In genomic region chr15:82361459-82362018, GRCm38 (mm10) we compare ENCODE assay signal across 8 mouse cellular contexts. TPM values are rescaled to one million over a fixed set of nuclear protein-coding genes. Genes with fewer than 3 reads are reported as not detected.
DNase-seq lines count a peak whose midpoint lies in the region; ATAC-seq and TF ChIP-seq lines count a peak whose summit lies in the region.

No protein-coding gene starts in this region.

- no peaks in the 10 kb centered on the region for H3K4me1 ChIP-seq in cerebellum, adult 2 months (ENCODE audit: control insufficient read depth, insufficient read depth, low read length)
- no peaks in the 10 kb centered on the region for H3K4me1 ChIP-seq in midbrain, postnatal 0 days (ENCODE audit: insufficient read depth, low read length)
- H3K4me1 ChIP-seq in midbrain, embryonic 14.5 days (ENCODE audit: control insufficient read depth, insufficient read depth, low read length) = no peaks in the 10 kb centered on the region
- peaks cover 24% of the 10 kb centered on the region for H3K4me1 ChIP-seq in kidney, adult 2 months (ENCODE audit: control insufficient read depth, insufficient read depth, low read length)
- peaks cover 10% of the 10 kb centered on the region for H3K4me1 ChIP-seq in stomach, embryonic 16.5 days (ENCODE audit: control insufficient read depth, insufficient read depth, low read length)

- DNase-seq in cerebellum, adult 2 months = no peak
- DNase-seq in cerebellum, postnatal 10 days = no peak
- peak; percentile 65 for DNase-seq in midbrain, postnatal 0 days (ENCODE audit: low spot score)
- DNase-seq in midbrain, embryonic 14.5 days = no peak
- peak; percentile 66 for DNase-seq in kidney, adult 2 months
- DNase-seq in left cerebral cortex, adult 11 months (ENCODE audit: low spot score) = no peak
- no peak for DNase-seq in layer of hippocampus, postnatal 36 days

- no peak overlapping the region for H3K4me3 ChIP-seq in cerebellum, adult 2 months (replicated peaks; ENCODE audit: insufficient read depth, low read depth, low read length)
- H3K4me3 ChIP-seq in midbrain, postnatal 0 days (ENCODE audit: low read depth, low read length) = no peak overlapping the region
- no peak overlapping the region for H3K4me3 ChIP-seq in midbrain, embryonic 14.5 days (replicated peaks; ENCODE audit: low read depth, low read length)
- H3K4me3 ChIP-seq in kidney, adult 2 months (ENCODE audit: insufficient read depth, low read depth, low read length) = no peak overlapping the region
- H3K4me3 ChIP-seq in stomach, embryonic 16.5 days (replicated peaks; ENCODE audit: low read length) = no peak overlapping the region

- H3K4me2 ChIP-seq in midbrain, postnatal 0 days (ENCODE audit: low read depth, low read length, poor library complexity, severe bottlenecking) = no peak overlapping the region
- H3K4me2 ChIP-seq in midbrain, embryonic 14.5 days (ENCODE audit: low read length) = no peak overlapping the region
- no peak overlapping the region for H3K4me2 ChIP-seq in stomach, embryonic 16.5 days (ENCODE audit: low read depth, low read length)

- H3K27ac ChIP-seq in cerebellum, adult 2 months (ENCODE audit: insufficient read depth, low read length) = no peak overlapping the region
- no peak overlapping the region for H3K27ac ChIP-seq in midbrain, postnatal 0 days (ENCODE audit: low read depth, low read length)
- H3K27ac ChIP-seq in midbrain, embryonic 14.5 days (replicated peaks; ENCODE audit: low read depth, low read length) = no peak overlapping the region
- peak overlapping the region; percentile 65 for H3K27ac ChIP-seq in kidney, adult 2 months (ENCODE audit: insufficient read depth, low read depth, low read length)
- H3K27ac ChIP-seq in stomach, embryonic 16.5 days (ENCODE audit: low read length) = peak overlapping the region; percentile 36; the same call in 1 of the 2 replicates

- peak; percentile 32 for TF ChIP-seq CTCF in cerebellum, adult 2 months (IDR thresholded peaks at IDR 0.05; ENCODE audit: borderline replicate concordance, insufficient read depth, low read depth, low read length)
- peak; percentile 65 for TF ChIP-seq CTCF in midbrain, postnatal 0 days (IDR thresholded peaks at IDR 0.05)
- TF ChIP-seq CTCF in kidney, adult 2 months (conservative IDR thresholded peaks at IDR 0.05; ENCODE audit: insufficient read depth, insufficient read length, low read depth, low read length) = peak; percentile 66

- TF ChIP-seq POLR2A in cerebellum, adult 2 months (IDR thresholded peaks at IDR 0.05; ENCODE audit: borderline replicate concordance, insufficient read depth, low read length) = no peak
- TF ChIP-seq POLR2A in kidney, adult 2 months (IDR thresholded peaks at IDR 0.05; ENCODE audit: low read depth, low read length) = no peak

- no peaks in the 10 kb centered on the region for H3K9me3 ChIP-seq in midbrain, postnatal 0 days (ENCODE audit: low read length)
- H3K9me3 ChIP-seq in midbrain, embryonic 14.5 days (ENCODE audit: control insufficient read depth, low read length) = no peaks in the 10 kb centered on the region
- no peaks in the 10 kb centered on the region for H3K9me3 ChIP-seq in stomach, embryonic 16.5 days (replicated peaks; ENCODE audit: control insufficient read depth, low read length)

- no peaks in the 10 kb centered on the region for H3K36me3 ChIP-seq in midbrain, postnatal 0 days (ENCODE audit: insufficient read depth, low read length)
- no peaks in the 10 kb centered on the region for H3K36me3 ChIP-seq in midbrain, embryonic 14.5 days (ENCODE audit: control insufficient read depth, insufficient read depth, low read length)
- no peaks in the 10 kb centered on the region for H3K36me3 ChIP-seq in kidney, adult 2 months (ENCODE audit: control insufficient read depth, insufficient read depth, low read length)
- no peaks in the 10 kb centered on the region for H3K36me3 ChIP-seq in stomach, embryonic 16.5 days (ENCODE audit: control insufficient read depth, insufficient read depth, low read length)

- WGBS in cerebellum, adult 2 months = 46% methylated on average over 11 of the region's 11 CpGs
- whole genome bisulfite sequencing in midbrain, postnatal 0 days = 74% methylated on average over 11 of the region's 11 CpGs
- WGBS in midbrain, embryonic 14.5 days = 78% methylated on average over 11 of the region's 11 CpGs
- WGBS in kidney, adult 2 months = 33% methylated on average over 11 of the region's 11 CpGs
- 70% methylated on average over 11 of the region's 11 CpGs for WGBS in stomach, embryonic 16.5 days

- H3K9ac ChIP-seq in midbrain, postnatal 0 days (replicated peaks; ENCODE audit: low read length, poor library complexity, severe bottlenecking) = no peak overlapping the region
- no peak overlapping the region for H3K9ac ChIP-seq in midbrain, embryonic 14.5 days (replicated peaks; ENCODE audit: low read length)
- peak overlapping the region; percentile 6; the same call in 1 of the 2 replicates for H3K9ac ChIP-seq in stomach, embryonic 16.5 days (ENCODE audit: low read length)

- no peak for ATAC-seq in midbrain, postnatal 0 days (ENCODE audit: low FRiP score)
- no peak for ATAC-seq in midbrain, embryonic 14.5 days (ENCODE audit: low FRiP score, low TSS enrichment)
- peak; percentile 72; the same call in 1 of the 2 replicates for ATAC-seq in stomach, embryonic 16.5 days (ENCODE audit: insufficient read depth, low FRiP score)

- H3K27me3 ChIP-seq in cerebellum, adult 2 months (ENCODE audit: control insufficient read depth, insufficient read depth, low read length) = no peaks in the 10 kb centered on the region
- H3K27me3 ChIP-seq in midbrain, postnatal 0 days (ENCODE audit: insufficient read depth, low read length) = no peaks in the 10 kb centered on the region
- no peaks in the 10 kb centered on the region for H3K27me3 ChIP-seq in midbrain, embryonic 14.5 days (ENCODE audit: control insufficient read depth, insufficient read depth, low read length)
- H3K27me3 ChIP-seq in kidney, adult 2 months (replicated peaks; ENCODE audit: control insufficient read depth, insufficient read depth, low read length) = no peaks in the 10 kb centered on the region
- H3K27me3 ChIP-seq in stomach, embryonic 16.5 days (ENCODE audit: control insufficient read depth, insufficient read depth, low read length) = no peaks in the 10 kb centered on the region

RNA-seq across cellular contexts. Expression of gene Ndufa6, which starts 7.4 kb away (rescaled TPM):
- 608 and 627 TPM in 2 replicates for polyA plus RNA-seq in cerebellum, adult 2 months (2012; rRNA removed)
- 241 and 287 TPM in 2 replicates for total RNA-seq in midbrain, postnatal 0 days (2014; rRNA removed)
- 481 and 482 TPM in 2 replicates for polyA plus RNA-seq in midbrain, postnatal 0 days (2015; fragmentation: Nextera tagmentation; extraction: Ambion mirVana)
- polyA plus RNA-seq in midbrain, embryonic 14.5 days (2014; fragmentation: Nextera tagmentation; extraction: Ambion mirVana) = 375 and 469 TPM in 2 replicates
- polyA plus RNA-seq in kidney, adult 2 months (2012; rRNA removed) = 632 and 646 TPM in 2 replicates
- polyA plus RNA-seq in stomach, embryonic 16.5 days (2015; fragmentation: Nextera tagmentation; extraction: Ambion mirVana) = 352 and 428 TPM in 2 replicates
- 100 to 1,000 TPM; 203 to 209 TPM for total RNA-seq in layer of hippocampus, postnatal 36 days (2021)

RNA-seq across cellular contexts. Expression of gene Cyp2d22, which starts 18.5 kb away (rescaled TPM):
- 64.2 and 65.4 TPM in 2 replicates for polyA plus RNA-seq in cerebellum, adult 2 months (2012; rRNA removed)
- total RNA-seq in midbrain, postnatal 0 days (2014; rRNA removed) = 1.6 and 2.4 TPM in 2 replicates
- polyA plus RNA-seq in midbrain, postnatal 0 days (2015; fragmentation: Nextera tagmentation; extraction: Ambion mirVana) = 1.7 and 2.2 TPM in 2 replicates
- 0.76 and 2.1 TPM in 2 replicates for polyA plus RNA-seq in midbrain, embryonic 14.5 days (2014; fragmentation: Nextera tagmentation; extraction: Ambion mirVana)
- polyA plus RNA-seq in kidney, adult 2 months (2012; rRNA removed) = 60.9 and 74.8 TPM in 2 replicates
- 12.6 and 16.4 TPM in 2 replicates for polyA plus RNA-seq in stomach, embryonic 16.5 days (2015; fragmentation: Nextera tagmentation; extraction: Ambion mirVana)
- total RNA-seq in layer of hippocampus, postnatal 36 days (2021) = 10 to 100 TPM; 40.9 to 47.4 TPM

RNA-seq across cellular contexts. Expression of gene Smdt1, which starts 22.8 kb away (rescaled TPM):
- polyA plus RNA-seq in cerebellum, adult 2 months (2012; rRNA removed) = 309 and 332 TPM in 2 replicates
- 186 and 226 TPM in 2 replicates for total RNA-seq in midbrain, postnatal 0 days (2014; rRNA removed)
- 352 and 383 TPM in 2 replicates for polyA plus RNA-seq in midbrain, postnatal 0 days (2015; fragmentation: Nextera tagmentation; extraction: Ambion mirVana)
- polyA plus RNA-seq in midbrain, embryonic 14.5 days (2014; fragmentation: Nextera tagmentation; extraction: Ambion mirVana) = 286 and 365 TPM in 2 replicates
- polyA plus RNA-seq in kidney, adult 2 months (2012; rRNA removed) = 316 and 376 TPM in 2 replicates
- 278 and 284 TPM in 2 replicates for polyA plus RNA-seq in stomach, embryonic 16.5 days (2015; fragmentation: Nextera tagmentation; extraction: Ambion mirVana)
- 100 to 1,000 TPM; 138 to 139 TPM for total RNA-seq in layer of hippocampus, postnatal 36 days (2021)

RNA-seq across cellular contexts. Expression of gene Pheta2, which starts 22.8 kb away (rescaled TPM):
- polyA plus RNA-seq in cerebellum, adult 2 months (2012; rRNA removed) = 0.13 and 0.16 TPM in 2 replicates
- 0.28 and 1.5 TPM in 2 replicates for total RNA-seq in midbrain, postnatal 0 days (2014; rRNA removed)
- polyA plus RNA-seq in midbrain, postnatal 0 days (2015; fragmentation: Nextera tagmentation; extraction: Ambion mirVana) = 0.82 and 0.88 TPM in 2 replicates
- polyA plus RNA-seq in midbrain, embryonic 14.5 days (2014; fragmentation: Nextera tagmentation; extraction: Ambion mirVana) = 0.85 and 1.3 TPM in 2 replicates
- polyA plus RNA-seq in kidney, adult 2 months (2012; rRNA removed) = 0.45 and 0.52 TPM in 2 replicates
- polyA plus RNA-seq in stomach, embryonic 16.5 days (2015; fragmentation: Nextera tagmentation; extraction: Ambion mirVana) = 17.5 and 18.3 TPM in 2 replicates
- under 1 TPM; 0.27 to 0.40 TPM for total RNA-seq in layer of hippocampus, postnatal 36 days (2021)

RNA-seq across cellular contexts. Expression of gene Naga, which starts 22.8 kb away (rescaled TPM):
- polyA plus RNA-seq in cerebellum, adult 2 months (2012; rRNA removed) = 63.0 and 75.2 TPM in 2 replicates
- 36.6 and 38.0 TPM in 2 replicates for total RNA-seq in midbrain, postnatal 0 days (2014; rRNA removed)
- 25.0 and 30.8 TPM in 2 replicates for polyA plus RNA-seq in midbrain, postnatal 0 days (2015; fragmentation: Nextera tagmentation; extraction: Ambion mirVana)
- polyA plus RNA-seq in midbrain, embryonic 14.5 days (2014; fragmentation: Nextera tagmentation; extraction: Ambion mirVana) = 23.0 and 27.3 TPM in 2 replicates
- polyA plus RNA-seq in kidney, adult 2 months (2012; rRNA removed) = 200 and 242 TPM in 2 replicates
- polyA plus RNA-seq in stomach, embryonic 16.5 days (2015; fragmentation: Nextera tagmentation; extraction: Ambion mirVana) = 99.0 and 116 TPM in 2 replicates
- total RNA-seq in layer of hippocampus, postnatal 36 days (2021) = 10 to 100 TPM; 32.8 to 38.9 TPM

Comparison
In these comparisons a context has a peak if more than half of its experiments do, and no peak if none do; other contexts are left out.
1. DNase-seq: peak in midbrain, postnatal 0 days (single experiment) and kidney, adult 2 months (single experiment); none in cerebellum, adult 2 months (0 of 2), cerebellum, postnatal 10 days (0 of 2), midbrain, embryonic 14.5 days (single experiment), left cerebral cortex, adult 11 months (single experiment) and layer of hippocampus, postnatal 36 days (0 of 2).
2. H3K27ac ChIP-seq: peak in kidney, adult 2 months (single experiment) and stomach, embryonic 16.5 days (single experiment); none in cerebellum, adult 2 months (single experiment), midbrain, postnatal 0 days (single experiment) and midbrain, embryonic 14.5 days (single experiment).
3. Peak in every context shown above with its lines, with median percentiles within 50 percentile points of each other: CTCF ChIP-seq.